Mouse (Mus musculus) liver, adult 2 months (tissue): ENCODE measurements at regions not wholly inside any gene's neighbourhood (a gene's known extent, or its start where the extent isn't known, plus 50 kb on each side); places are given as distances from the start of the nearest gene placed in this dataset.
"Not testable (repeated sequence)": the region's sequence is repeated elsewhere in the genome, so short reads cannot be mapped to it uniquely, and the experiment has no call there.

Source experiments
- DNase-seq: peaks from one replicate; pipeline ENCODE4 v3.0.0-alpha.2; 2011; ENCODE audit warnings: low read depth, low spot score; ENCODE audit errors: extremely low read depth
- H3K27ac ChIP-seq: fragments of 200-500 bp; replicated peaks from 2 replicates; pipeline ENCODE4 v1.5.1; 2012; ENCODE audit warnings: low read depth, mild to moderate bottlenecking, control low read depth, inconsistent platforms, low read length; ENCODE audit not compliant: insufficient read depth
- H3K27me3 ChIP-seq: fragments of 200-500 bp; 2 replicates; pipeline ENCODE4 v1.6.1; 2012; ENCODE audit warnings: mild to moderate bottlenecking, moderate library complexity, low read length, inconsistent platforms; ENCODE audit not compliant: control insufficient read depth, insufficient read depth
- H3K36me3 ChIP-seq: fragments of 200-500 bp; 2 replicates; pipeline ENCODE4 v1.6.1; 2012; ENCODE audit warnings: low read length, inconsistent platforms; ENCODE audit not compliant: control insufficient read depth, insufficient read depth
- H3K4me1 ChIP-seq: fragments of 200-500 bp; 2 replicates; pipeline ENCODE4 v1.6.1; 2011; ENCODE audit warnings: low read length; ENCODE audit not compliant: control insufficient read depth, insufficient read depth
- H3K4me3 ChIP-seq: fragments of 200-500 bp; 2 replicates; pipeline ENCODE4 v1.5.1; 2011; ENCODE audit warnings: low read depth, mild to moderate bottlenecking, control low read depth, low read length, moderate library complexity; ENCODE audit not compliant: insufficient read depth
- H3K79me2 ChIP-seq: fragments of 200-500 bp; 2 replicates; pipeline ENCODE4 v1.6.1; 2012; ENCODE audit warnings: inconsistent platforms, mild to moderate bottlenecking, low read length, moderate library complexity; ENCODE audit not compliant: control insufficient read depth, insufficient read depth
- H3K9ac ChIP-seq: fragments of 200-500 bp; 2 replicates; pipeline ENCODE4 v1.6.1; 2012; ENCODE audit warnings: low read depth, mild to moderate bottlenecking, control low read depth, inconsistent platforms, low read length
- CTCF ChIP-seq: fragments of 200-500 bp; IDR thresholded peaks from 2 replicates; pipeline ENCODE4 v1.5.1; 2011; ENCODE audit warnings: low read depth, low read length, control low read depth
- POLR2A ChIP-seq: fragments of 200-500 bp; IDR thresholded peaks from 2 replicates; pipeline ENCODE4 v1.6.1; 2011; ENCODE audit warnings: low read length, control low read depth; ENCODE audit not compliant: insufficient read depth; ENCODE audit errors: extremely low read depth
- WGBS: fragments of 180-500 bp; shearing (Covaris S2); methylation state at CpG from one replicate; pipeline ENCODE4 v1.1.7; 2018; 5-methylcytosine and 5-hydroxymethylcytosine counted together

DNA sequence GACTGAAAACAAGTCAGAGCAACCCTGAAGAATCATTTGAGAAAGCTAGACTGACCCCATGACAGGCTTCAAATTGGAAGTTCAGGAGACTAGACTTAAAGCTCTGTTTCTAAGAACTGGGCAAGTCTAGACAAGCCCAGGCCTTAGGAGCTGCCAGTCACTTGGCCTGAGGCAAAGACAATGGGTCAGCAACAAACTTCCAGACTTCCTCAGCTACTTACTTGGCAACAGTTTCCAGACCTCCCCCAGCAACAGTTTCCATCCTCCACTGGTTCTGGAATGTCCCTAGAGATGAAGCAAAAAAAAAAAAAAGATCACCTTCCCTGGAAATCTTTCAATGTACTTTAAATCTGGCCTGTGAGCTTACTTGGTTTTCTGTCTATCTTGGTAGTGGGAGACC, 251.9 kb downstream of the Gm21738 start:
- DNase-seq, result no peak
- no peak overlapping the region for H3K9ac ChIP-seq
- no peaks in the 10 kb centered on the region for H3K4me1 ChIP-seq
- H3K27me3 ChIP-seq, result no peaks in the 10 kb centered on the region
- no peak for TF ChIP-seq POLR2A
- TF ChIP-seq CTCF, result no peak
- no peak overlapping the region for H3K27ac ChIP-seq
- no peaks in the 10 kb centered on the region for H3K36me3 ChIP-seq
- no peak overlapping the region for H3K4me3 ChIP-seq
- no peaks in the 10 kb centered on the region for H3K79me2 ChIP-seq

GRCm38 (mm10) chr14:19139875-19140274, 245.8 kb upstream of the Ube2e2 start:
- not testable (repeated sequence) for H3K4me3 ChIP-seq, H3K4me1 ChIP-seq, DNase-seq, H3K79me2 ChIP-seq, H3K9ac ChIP-seq, H3K27ac ChIP-seq, H3K27me3 ChIP-seq, H3K36me3 ChIP-seq
- 72% methylated on average over 6 of the region's 6 CpGs for WGBS

- H3K4me1 ChIP-seq, result no peaks in the 10 kb centered on the region
- TF ChIP-seq CTCF (no peak), POLR2A (no peak)
- no peak overlapping the region for H3K9ac ChIP-seq
- no peaks in the 10 kb centered on the region for H3K27me3 ChIP-seq
- H3K36me3 ChIP-seq, result no peaks in the 10 kb centered on the region
- H3K27ac ChIP-seq, result no peak overlapping the region
- H3K79me2 ChIP-seq, result no peaks in the 10 kb centered on the region
- H3K4me3 ChIP-seq, result no peak overlapping the region
- no peak for DNase-seq
- 31% methylated on average over 1 of the region's 1 CpGs for WGBS
These were observed 237.5 kb upstream of the Ube2e2 start for GRCm38 (mm10) chr14:19131532-19131931.
